Mouse (Mus musculus) spleen, adult 2 months (tissue): ENCODE results near the gene St6galnac4.

Source experiments
- CTCF ChIP-seq: fragments of 200-500 bp; IDR thresholded peaks from 2 replicates; pipeline ENCODE4 v1.5.1; 2011; ENCODE audit warnings: mild to moderate bottlenecking, inconsistent platforms; ENCODE audit not compliant: insufficient read depth, insufficient read length, insufficient replicate concordance; ENCODE audit errors: extremely low read depth
- POLR2A ChIP-seq: fragments of 200-500 bp; IDR thresholded peaks from 2 replicates; pipeline ENCODE4 v1.6.1; 2011; ENCODE audit warnings: low read depth, low read length, inconsistent platforms

GRCm38 (mm10) chr2:32608141-32608777, 21.4 kb downstream of the St6galnac4 start:
- TF ChIP-seq CTCF (no peak), POLR2A (no peak)
